Mouse (Mus musculus) urinary bladder, postnatal 25 days (tissue): Measurements from ENCODE around the gene 1700016H13Rik.

ENCODE experiments used
- DNase-seq: peaks from one replicate; pipeline ENCODE4 v3.0.0; 2022; ENCODE audit warnings: low spot score

1700016H13Rik gene

GRCm38 (mm10) chr5:103605707-103606106 lies 50.1 kb downstream of the 1700016H13Rik start:
- DNase-seq: no peak

GRCm38 (mm10) chr5:103603115-103603893 lies 52.5 kb downstream of the 1700016H13Rik start:
- no peak for DNase-seq

- no peak for DNase-seq
Observed at GRCm38 (mm10) chr5:103598881-103599280, 56.9 kb downstream of the 1700016H13Rik start.

GRCm38 (mm10) chr5:103598264-103598663 lies 57.5 kb downstream of the 1700016H13Rik start:
- no peak for DNase-seq
